Mouse (Mus musculus) kidney, adult 11 months (tissue): ENCODE measurements around the gene Dgkq.

Experiments
- DNase-seq: peaks from one replicate; pipeline ENCODE4 v3.0.0; 2022

Gene Dgkq

DNA sequence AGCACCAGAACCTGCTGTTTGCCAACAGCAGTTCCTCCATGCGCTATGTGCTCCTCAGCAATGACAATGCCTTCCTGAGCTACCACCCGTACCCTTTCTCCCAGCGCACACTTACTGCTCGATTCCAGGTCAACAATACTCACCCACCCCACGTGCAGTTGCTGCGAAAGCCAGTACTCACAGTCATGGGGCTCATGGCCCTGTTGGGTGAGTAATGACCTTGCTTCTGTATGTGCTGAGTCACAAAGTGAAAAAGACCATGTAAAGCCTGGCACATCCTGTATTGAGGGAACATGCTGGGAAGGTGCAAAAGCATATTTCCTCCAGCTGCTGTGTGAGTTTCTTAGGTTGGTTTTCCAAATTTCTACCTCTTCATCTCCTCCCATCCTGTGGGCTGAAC, 11.4 kb upstream of the Dgkq start:
- no peak for DNase-seq

GRCm38 (mm10) chr5:108679909-108680308, 10.4 kb upstream of the Dgkq start:
- DNase-seq: no peak

GRCm38 (mm10) chr5:108678296-108678854, 8.9 kb upstream of the Dgkq start:
- DNase-seq: peak; percentile 66

- DNase-seq: peak; percentile 42
Measured at GRCm38 (mm10) chr5:108677605-108678295, 8.3 kb upstream of the Dgkq start.

- no peak for DNase-seq
Measured at GRCm38 (mm10) chr5:108676772-108677498, 7.5 kb upstream of the Dgkq start.

DNA sequence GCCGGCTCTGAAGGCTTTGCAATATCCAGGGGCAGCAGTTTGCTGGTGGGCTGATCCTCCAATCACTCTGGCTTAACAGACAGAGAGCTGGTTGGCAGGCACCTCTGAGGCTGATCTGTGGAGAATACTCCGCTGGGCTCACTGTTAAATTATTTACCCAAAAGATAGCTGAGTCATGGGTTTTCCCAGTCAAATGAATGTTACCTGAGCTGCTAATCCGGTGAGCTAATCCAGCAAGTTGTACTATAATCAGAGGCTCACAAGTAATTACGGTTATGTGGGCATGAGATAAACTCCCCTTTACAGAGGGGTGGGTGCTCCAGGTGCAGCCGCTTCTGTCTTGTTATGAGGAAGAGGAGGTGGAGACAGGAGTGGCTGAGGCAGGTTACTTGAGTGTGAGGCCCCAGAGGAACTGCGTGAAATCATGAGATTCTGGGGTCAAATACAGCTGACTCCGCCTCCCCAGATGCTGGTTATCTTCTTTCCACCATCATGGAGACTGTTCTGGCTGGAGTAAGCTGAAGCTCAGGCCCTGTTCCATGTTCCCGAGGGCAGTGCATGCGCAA, 5.9 kb upstream of the Dgkq start, which contains the start of gene Slc26a1:
TSS of gene Slc26a1 (minus strand) at position 319 of the 566 bp plus-strand sequence.
- DNase-seq: peak; percentile 87

GRCm38 (mm10) chr5:108674624-108675023, 5.2 kb upstream of the Dgkq start:
- peak; percentile 89 for DNase-seq

- DNase-seq: no peak
Measured at GRCm38 (mm10) chr5:108671757-108672156, 2.3 kb upstream of the Dgkq start.

DNA sequence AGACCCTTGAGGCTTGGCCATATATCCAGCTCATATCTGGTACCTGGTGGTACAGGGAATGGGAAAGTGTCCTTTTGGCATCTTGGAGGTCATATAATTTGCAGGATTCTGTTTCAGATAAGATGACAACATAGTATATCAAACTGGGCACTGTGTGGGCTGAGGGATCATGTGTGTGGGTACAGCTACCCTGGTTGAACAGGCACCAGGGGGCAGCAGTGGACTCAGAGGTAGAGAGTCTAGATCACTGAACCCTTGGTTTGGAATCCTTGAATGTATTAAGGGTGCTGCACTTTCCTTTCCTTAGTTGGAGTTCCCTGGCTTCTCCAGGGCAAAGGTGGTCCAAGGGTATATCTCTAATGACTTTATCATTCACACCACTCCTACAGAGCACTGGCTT, 1.3 kb upstream of the Dgkq start:
- DNase-seq: peak; percentile 68

GRCm38 (mm10) chr5:108669986-108670385, 514 bp upstream of the Dgkq start:
- DNase-seq: no peak

DNA sequence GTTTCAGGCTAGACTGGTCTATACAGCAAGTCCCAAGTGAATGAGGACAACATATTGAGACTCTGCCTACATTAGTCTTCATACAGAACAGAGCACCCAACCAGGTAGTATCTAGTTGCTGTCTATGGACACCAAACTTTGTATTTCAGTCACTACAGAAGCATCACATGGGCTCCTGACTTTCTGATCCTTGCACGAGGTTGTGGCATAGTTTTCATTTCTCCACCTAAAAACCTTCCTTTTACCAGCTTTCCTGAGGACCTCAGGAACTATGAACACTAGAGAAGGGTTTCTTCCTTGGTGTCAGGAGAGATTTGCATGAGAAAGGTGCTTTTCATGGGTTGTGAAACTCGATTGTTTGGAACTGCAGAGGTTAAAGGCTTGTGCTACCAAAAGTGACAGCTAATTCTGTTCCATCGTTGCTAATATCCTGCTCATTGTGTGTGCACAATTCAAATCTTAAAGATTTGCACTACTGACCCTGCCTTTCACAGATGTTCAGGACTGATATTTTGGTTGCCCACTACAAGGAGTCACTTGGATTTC, 1.0 kb downstream of the Dgkq start:
- no peak for DNase-seq

DNA sequence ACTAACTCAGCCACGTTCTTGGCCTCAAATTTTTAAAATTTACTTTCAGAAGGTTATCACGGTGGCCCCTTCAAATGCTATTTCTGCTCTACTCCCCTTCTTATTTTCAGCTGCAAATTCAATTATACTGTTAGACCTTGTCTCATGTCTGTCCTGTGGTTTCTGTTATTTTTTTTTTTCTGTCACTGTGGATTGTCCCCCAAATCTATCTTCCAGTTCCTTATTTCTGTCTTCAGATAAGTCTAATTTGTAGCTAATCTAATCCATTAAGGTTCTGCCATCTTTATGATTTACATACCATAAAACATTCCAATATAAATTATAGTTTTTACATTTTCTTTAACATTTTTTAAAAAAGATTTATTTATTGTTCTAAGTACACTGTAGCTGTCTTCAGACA, 2.1 kb downstream of the Dgkq start:
- DNase-seq: no peak

DNA sequence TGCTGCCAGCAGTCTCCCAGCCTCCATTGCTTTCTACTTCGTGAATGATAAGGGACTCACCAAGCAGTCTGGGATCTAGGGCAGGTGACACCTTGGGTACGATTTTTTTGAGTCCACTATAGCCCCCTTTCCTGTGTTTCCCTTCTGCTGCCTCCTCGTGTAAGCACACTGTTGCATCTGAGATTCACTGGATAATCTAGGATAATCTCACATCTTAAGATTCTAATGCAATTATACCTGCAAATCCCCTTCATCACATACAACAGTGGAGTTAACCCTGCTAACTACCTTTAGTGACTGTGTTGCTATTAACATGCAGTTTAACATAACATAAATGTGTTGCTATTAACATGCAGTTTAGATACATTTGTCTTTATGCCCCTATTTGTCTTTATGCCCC, 4.4 kb downstream of the Dgkq start:
- DNase-seq: no peak

DNA sequence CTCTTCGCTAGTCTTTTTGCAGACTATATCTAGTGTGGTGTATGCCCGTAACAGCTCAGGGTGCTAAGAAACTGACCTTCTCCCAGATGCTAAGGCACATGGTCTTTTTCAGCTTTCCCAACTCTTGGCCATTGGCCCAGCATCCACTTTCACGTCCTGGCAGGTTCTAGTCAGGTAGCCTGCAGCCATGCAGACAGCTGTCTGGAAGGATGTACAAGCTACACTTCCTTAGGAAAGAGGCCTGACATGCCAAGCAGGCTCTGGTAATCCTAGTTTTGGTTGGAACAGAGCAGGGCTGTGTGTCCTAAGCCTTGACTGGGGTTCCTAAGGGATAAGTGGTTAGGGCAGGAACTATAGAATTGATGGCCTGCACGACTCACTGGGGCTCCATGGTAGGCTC, 6.7 kb downstream of the Dgkq start:
- no peak for DNase-seq

DNA sequence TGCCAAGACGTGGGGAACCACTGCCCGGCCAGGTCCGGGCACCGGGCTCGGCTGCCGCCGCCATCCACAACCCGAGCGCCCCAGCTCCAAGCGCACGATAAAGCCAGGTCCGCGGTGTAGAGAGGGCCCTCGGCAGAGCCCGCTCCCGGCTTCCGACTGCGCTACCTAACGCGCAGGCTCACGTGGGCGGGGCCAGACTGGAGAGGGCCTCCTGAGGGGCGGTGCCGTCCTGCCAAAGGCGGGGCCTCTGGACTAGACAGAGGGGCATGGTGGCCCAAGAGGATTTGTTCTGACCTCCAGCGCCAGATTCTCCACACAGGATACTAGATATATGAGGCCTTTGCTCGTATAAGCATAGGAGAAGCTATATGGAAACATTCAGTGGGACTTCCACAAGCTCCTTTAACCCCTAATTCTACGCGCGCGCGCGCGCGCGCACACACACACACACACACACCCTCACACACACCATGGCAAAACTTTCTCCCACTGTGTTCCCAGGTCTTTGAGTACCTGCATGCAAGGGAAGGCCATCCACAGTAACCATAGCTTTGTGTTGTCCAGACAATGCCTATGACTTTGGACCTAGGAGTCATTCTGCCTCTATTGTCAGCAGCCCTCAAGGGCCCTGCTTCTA, 8.7 kb downstream of the Dgkq start:
- DNase-seq: peak; percentile 91

DNA sequence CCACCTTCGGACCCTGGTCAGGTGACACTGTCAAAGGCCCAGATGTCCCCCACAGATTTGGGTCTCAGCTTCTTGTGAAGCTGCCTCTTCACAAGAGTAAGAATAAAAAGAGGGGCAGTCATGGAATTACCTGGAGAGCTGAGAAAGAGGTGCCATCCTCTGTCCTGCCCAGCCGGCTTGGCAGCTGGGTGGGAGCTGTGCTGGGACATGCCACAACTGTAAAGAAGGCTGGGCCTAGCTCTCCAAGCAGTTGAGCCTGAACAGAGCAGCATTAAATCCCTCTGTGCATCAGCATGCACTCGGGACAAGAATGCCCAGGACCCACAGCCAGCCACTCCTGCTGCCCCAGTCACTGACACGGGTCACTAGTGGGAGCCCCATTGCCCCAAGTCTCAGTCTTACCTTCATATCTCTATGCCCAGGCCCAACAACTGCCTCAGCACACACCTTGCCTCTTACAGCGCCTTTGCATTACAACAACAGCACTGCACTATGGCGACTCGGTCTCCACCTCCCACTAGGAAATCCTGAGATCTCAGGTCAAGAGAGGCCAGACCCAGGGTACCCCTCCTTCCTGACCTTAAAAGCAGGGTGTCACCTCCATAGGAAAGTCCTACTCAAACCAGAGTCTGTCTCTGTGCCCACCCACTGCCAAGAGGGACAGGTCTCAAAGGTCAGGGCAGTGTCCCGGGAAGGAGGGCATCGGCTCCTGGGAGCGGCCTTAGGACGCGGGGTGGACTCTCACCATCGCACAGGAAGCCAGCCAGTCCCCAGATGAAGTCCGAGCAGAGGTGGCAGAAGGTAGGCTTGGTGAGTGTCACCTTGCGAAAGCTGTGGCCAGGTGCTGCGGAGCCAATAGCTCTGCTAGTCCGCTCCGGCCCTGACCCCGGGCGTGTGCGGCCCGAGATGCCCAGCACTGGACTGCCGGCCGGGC, 9.5 kb downstream of the Dgkq start, which contains the start of gene Idua:
TSS of gene Idua (plus strand) at position 634 of the 934 bp plus-strand sequence.
- peak; percentile 63 for DNase-seq

DNA sequence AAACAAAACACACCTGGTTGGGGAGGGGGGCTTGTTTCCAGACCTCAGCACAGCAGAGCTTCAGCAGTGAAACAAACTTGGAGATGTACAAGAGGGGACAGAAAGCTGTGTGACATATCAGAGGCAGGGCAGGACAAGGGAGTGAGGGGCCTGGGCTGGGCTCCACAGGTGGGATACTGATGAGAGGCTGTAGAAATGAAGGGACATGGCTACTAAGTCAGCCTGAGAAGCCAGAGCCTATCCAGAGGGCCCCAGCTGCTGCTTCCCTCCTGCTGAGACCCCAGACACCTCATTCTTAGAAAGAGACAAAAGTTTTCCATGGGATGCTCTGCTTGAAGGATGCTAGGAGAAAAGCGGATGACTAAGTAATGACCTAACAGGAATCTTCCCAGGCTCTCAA, 10.9 kb downstream of the Dgkq start:
- no peak for DNase-seq

- no peak for DNase-seq
Measured at GRCm38 (mm10) chr5:108657406-108657805, 12.1 kb downstream of the Dgkq start.

DNA sequence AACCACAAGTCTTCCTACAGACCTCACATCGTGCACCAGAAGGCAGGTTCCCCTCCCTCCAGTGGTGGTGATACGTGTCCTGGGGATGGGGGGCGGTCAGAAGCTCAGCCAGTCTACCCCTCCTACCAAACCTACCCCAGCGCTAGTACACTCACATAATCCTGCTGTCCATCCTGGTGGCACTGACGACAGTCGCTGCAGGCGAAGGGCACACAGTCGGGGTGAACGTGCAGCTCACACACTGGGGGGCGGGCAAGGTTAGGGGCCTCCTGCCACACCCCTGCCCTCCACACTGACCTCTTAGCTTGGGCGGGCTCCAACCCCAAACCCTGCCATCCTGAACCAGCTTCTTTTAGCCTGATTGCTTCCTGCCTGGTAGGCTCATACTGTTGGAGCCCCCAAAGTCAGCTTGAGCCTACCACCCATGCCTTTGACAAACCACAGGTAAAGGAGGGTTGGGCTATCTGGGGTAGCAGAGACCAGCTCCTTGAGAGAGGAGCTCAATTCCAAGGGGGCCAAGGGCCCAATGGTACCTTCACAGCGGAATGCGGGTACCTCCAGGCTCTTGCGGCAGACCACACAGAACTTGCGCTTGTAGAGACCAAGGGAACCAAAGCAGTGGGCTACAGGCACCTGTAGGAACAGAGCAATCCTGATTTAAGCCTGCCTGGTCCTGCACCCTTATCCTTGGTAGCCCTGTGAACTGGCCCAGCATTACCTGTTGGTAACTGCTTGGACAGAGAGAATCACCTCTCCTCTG, 13.4 kb downstream of the Dgkq start:
- no peak for DNase-seq

DNA sequence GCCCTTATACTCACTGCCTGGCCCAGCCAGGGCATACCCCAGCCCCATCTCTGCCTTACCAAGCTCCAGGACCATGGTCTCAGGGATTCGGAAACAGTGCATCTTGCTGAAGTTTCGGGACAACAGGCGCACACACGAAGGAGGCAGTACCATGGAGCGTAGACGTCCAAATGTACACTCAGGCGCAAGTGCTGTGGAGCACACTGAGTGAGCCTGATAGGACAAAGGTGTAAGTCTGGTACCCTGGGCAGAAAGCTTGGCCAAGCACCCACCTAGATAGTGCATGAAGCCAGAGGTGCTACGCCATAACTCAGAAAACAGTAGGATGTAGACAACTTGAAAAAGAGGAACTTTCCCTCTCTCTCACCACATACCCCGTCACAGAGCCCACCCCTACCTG, 14.1 kb downstream of the Dgkq start:
- DNase-seq: no peak

GRCm38 (mm10) chr5:108654444-108654990, 15.0 kb downstream of the Dgkq start:
- DNase-seq: peak; percentile 61
